Mouse (Mus musculus) granulocyte monocyte progenitor cell, adult 5-6 weeks (primary cell): Measurements from ENCODE around the gene Zfp358. TPM values are rescaled to one million over a fixed set of nuclear protein-coding genes. Genes with fewer than 3 reads are reported as not detected.

ENCODE experiments used
- ATAC-seq: replicated peaks from 2 replicates; pipeline ENCODE4 v1.8.0; 2016; ENCODE audit warnings: mild to moderate bottlenecking, moderate TSS enrichment, inconsistent platforms; ENCODE audit not compliant: poor library complexity, severe bottlenecking
- total RNA-seq, 2 experiments: library from RNA; stranded (forward) in 1 of 2; stranded (reverse) in 1 of 2; fragments of 200-712, 200-1000 nt in 1 of 2; fragments of >200 nt in 1 of 2; fragmentation: Nextera tagmentation in 1 of 2; gene quantifications; 2 replicates each; pipeline ENCODE4 v1.2.3; 2014 to 2017

The Zfp358 gene
- 11.8 and 17.0 TPM in 2 replicates for total RNA-seq (2014; fragmentation: Nextera tagmentation)
- 3.3 and 5.0 TPM in 2 replicates for total RNA-seq (2017)

GRCm38 (mm10) chr8:3492901-3493844, at the start of gene Zfp358:
Zfp358 (plus strand) TSS chr8:3493138.
- ATAC-seq: peak; percentile 90

- ATAC-seq: no peak
These were observed 43.7 kb upstream of the Zfp358 start for GRCm38 (mm10) chr8:3449226-3449625.

- ATAC-seq: peak; percentile 65
These were observed 42.3 kb upstream of the Zfp358 start for GRCm38 (mm10) chr8:3450670-3451069.

GRCm38 (mm10) chr8:3451992-3452391, 40.9 kb upstream of the Zfp358 start:
- ATAC-seq: no peak

- ATAC-seq: no peak
These were observed 29.7 kb upstream of the Zfp358 start for GRCm38 (mm10) chr8:3463248-3463647.

- ATAC-seq: peak; percentile 28
These were observed 28.6 kb upstream of the Zfp358 start for GRCm38 (mm10) chr8:3464309-3464708.

- ATAC-seq: peak; percentile 92
These were observed 25.7 kb upstream of the Zfp358 start, which contains the start of gene Pex11g for GRCm38 (mm10) chr8:3467006-3467885. Pex11g (minus strand) TSS chr8:3467680.

- ATAC-seq: no peak
These were observed 24.9 kb upstream of the Zfp358 start for GRCm38 (mm10) chr8:3467886-3468545.

- ATAC-seq: no peak
These were observed 24.1 kb upstream of the Zfp358 start for GRCm38 (mm10) chr8:3468838-3469237.

GRCm38 (mm10) chr8:3470562-3470961, 22.4 kb upstream of the Zfp358 start, which contains the start of gene Tex45:
Tex45 (plus strand) TSS chr8:3470862.
- ATAC-seq: no peak

- peak; percentile 53 for ATAC-seq
These were observed 17.1 kb upstream of the Zfp358 start for GRCm38 (mm10) chr8:3475715-3476429.

- ATAC-seq: no peak
These were observed 12.6 kb upstream of the Zfp358 start for GRCm38 (mm10) chr8:3480221-3480785.

GRCm38 (mm10) chr8:3481605-3482004, 11.3 kb upstream of the Zfp358 start:
- ATAC-seq: peak; percentile 94

GRCm38 (mm10) chr8:3482240-3482740, 10.6 kb upstream of the Zfp358 start:
- no peak for ATAC-seq

GRCm38 (mm10) chr8:3483546-3483945, 9.4 kb upstream of the Zfp358 start:
- ATAC-seq: no peak

- no peak for ATAC-seq
These were observed 7.7 kb upstream of the Zfp358 start for GRCm38 (mm10) chr8:3485192-3485591.

- no peak for ATAC-seq
These were observed 889 bp downstream of the Zfp358 start for GRCm38 (mm10) chr8:3493845-3494208.

- ATAC-seq: no peak
These were observed 2.9 kb downstream of the Zfp358 start for GRCm38 (mm10) chr8:3495578-3496427.
